Mouse (Mus musculus) Muller cell, postnatal 12 days (primary cell): ENCODE data around the gene Limk2.

Experiments
- DNase-seq: peaks from one replicate; pipeline ENCODE4 v3.0.0-alpha.2; 2015; ENCODE audit errors: inconsistent ontology term

Gene Limk2

DNA sequence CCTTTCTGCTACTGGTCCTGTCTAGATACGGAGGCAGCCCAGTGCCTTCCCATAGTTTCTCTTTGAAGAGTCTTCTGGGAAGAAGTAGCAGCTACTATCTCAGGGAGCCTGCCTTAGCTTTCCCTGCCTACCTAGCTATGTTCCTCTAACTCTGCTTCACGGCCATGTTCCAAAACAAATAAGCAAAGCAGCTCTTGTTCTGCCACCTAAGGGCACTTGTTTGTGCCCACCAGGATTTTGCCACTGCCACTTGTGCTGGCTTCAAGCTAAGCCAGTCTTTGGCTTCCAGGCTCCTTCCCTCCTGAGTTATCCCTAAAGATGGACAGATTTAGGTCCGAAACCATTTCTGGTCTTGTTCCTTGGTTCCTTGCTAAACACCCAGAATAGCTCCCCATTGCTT is 3.1 kb upstream of the Limk2 start:
- DNase-seq = no peak

GRCm38 (mm10) chr11:3408131-3408996 is 625 bp downstream of the Limk2 start:
- DNase-seq = peak; percentile 51

GRCm38 (mm10) chr11:3404287-3405047 is 4.5 kb downstream of the Limk2 start:
- no peak for DNase-seq

- no peak for DNase-seq
Measured at GRCm38 (mm10) chr11:3403024-3403423, 6.0 kb downstream of the Limk2 start.

DNA sequence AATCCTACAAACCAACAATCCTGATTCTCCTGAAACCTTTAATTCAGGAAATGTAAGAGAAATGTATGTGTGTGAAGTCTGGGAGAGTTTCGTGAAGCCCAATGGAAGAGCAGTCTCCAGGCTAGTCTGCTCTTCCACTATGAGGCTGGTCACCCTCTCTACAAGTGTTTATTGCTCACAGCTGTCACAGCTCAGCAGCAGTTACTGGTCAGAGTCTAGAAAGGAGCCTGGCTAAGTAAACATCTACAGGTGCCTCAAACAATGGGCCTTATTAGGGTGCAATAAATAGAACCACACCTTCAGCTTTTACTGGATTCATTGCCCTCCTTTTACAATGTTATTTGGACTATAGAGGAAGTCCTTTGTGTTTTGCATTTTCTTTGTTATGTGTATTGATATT is 10.7 kb downstream of the Limk2 start:
- no peak for DNase-seq

- DNase-seq = peak; percentile 83
Measured at GRCm38 (mm10) chr11:3396562-3396961, 12.4 kb downstream of the Limk2 start.

GRCm38 (mm10) chr11:3396091-3396490 is 12.9 kb downstream of the Limk2 start:
- no peak for DNase-seq

DNA sequence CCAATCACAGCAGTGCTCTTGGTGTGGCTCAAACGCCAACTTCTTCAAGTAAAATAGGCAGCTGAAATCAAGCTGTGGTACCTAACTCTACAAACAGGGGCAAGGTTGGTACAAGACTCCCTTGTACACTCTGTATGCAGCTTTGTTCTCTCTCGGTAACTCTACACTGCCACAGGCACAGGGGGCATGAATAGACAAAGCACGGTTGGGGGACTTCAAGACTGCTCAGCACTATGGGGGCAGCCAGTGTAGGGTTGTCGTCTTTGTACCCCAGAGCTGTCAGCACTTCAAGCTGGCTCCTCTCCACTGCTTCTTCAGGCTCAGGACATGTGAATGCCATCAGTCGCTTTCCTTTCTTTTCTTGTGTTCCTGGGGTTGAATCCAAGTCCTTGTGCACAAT is 14.5 kb downstream of the Limk2 start:
- no peak for DNase-seq

- no peak for DNase-seq
Measured at GRCm38 (mm10) chr11:3392526-3392925, 16.5 kb downstream of the Limk2 start.

- no peak for DNase-seq
Measured at GRCm38 (mm10) chr11:3390789-3391188, 18.2 kb downstream of the Limk2 start.

GRCm38 (mm10) chr11:3389996-3390395 is 19.0 kb downstream of the Limk2 start:
- no peak for DNase-seq

GRCm38 (mm10) chr11:3387482-3388196 is 21.4 kb downstream of the Limk2 start:
- no peak for DNase-seq

- peak; percentile 74 for DNase-seq
Measured at GRCm38 (mm10) chr11:3386941-3387368, 22.0 kb downstream of the Limk2 start.

GRCm38 (mm10) chr11:3382602-3383594 is 26.1 kb downstream of the Limk2 start:
- DNase-seq = peak; percentile 79

DNA sequence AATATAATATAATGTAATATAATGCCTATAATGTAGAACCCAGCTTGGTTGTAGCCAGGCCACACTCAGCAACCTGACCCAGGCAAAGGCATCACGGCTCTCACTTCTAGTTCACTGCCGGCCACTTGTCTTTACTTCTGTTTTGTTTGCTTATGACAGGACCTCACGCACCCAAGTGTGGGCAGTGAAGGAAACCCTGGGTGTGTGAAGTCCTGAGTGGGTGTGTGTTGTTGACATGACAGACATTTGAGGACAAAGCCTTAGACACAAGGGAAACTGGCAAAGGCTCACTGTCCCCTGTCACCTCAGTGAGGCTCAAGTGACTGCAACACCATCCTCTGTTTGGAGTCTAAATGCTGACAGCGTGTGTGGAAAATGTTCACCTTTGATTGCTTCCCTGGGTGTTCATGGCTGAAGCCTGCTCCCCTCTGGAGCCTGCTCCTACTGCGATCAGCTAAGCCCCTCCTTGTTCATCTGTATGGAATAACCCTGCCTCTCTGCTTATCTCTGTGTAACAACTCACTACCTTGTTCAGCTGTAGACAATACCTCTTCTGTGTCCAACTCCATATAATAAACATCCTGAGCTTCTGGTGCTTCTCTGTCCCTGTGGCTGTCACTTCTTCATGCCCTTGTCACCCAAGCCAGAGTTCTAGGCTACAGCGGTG is 27.7 kb downstream of the Limk2 start:
- DNase-seq = no peak

DNA sequence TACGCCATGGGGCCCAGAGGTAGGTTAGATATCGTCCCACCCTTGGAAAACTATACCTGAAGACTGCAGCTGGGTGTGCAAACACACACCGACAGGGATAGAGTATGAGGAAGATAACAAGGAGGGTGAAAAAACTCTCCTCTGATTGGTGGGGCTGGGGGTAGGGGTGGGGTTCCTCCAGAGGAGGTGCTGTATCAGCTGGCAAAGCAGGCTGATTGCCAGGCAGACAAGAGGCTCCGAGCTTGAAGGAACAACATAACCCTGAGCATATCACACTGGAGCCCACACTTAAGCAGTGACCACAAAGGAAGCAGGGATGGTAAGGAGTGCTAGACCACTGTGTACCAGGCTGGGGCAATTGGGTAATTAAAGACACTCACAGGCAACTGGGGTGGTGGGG is 29.6 kb downstream of the Limk2 start:
- no peak for DNase-seq

GRCm38 (mm10) chr11:3374741-3375140 is 34.2 kb downstream of the Limk2 start:
- DNase-seq = no peak

DNA sequence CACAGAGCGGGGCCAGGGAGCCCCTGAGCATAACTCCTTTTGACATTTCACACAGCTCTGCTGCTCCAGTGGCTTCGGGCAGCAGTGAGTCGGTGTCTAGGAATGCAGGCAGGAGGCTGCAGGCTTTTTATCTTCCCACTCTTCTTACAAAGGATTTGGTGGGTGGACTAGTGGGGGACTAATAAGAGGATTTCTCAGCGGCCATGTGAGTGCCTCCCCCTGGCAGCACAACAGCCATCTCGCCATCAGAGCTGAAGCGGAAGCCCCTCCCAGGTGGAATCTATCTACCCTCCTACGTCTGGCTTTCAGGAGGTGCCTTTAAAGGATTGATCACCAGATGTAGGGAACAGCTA is 34.7 kb downstream of the Limk2 start:
- DNase-seq = peak; percentile 100

DNA sequence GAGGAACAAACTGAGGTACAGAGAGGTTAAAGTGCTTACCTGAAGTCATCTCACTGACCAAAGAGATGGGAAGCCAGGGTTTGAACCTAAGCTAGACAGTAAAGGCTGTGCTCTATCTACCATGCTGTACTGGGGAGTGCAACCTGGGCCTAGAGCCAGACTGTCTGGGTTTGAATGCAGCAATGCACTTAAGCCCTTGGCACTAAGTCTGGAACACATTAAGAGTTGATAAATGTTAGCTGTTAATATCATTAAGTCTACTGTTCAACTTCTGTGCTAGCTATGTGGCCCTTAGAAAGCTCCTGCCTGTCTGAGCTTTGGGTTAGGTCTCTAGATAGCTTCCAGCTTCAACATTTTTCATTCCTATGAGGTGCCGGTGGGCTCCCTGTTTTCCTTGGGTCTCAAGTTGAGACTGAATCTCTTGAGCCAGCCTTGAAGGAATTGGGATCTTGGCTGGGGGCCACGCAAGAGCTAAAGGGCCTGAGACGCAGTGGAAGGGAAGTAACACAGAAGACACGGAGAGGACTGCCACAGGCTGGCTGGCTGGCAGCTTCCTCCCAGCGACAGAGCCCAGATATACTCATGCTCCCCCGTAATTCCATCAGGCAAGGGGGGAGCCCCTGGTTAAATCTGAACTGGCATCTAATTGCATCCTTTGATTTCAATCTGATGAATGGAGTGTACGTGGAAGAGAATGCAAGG is 35.2 kb downstream of the Limk2 start:
- no peak for DNase-seq
